Mouse (Mus musculus) liver, embryonic 18 days (tissue): ENCODE measurements around the gene Folr1. TPM values are rescaled to one million over a fixed set of nuclear protein-coding genes. Genes with fewer than 3 reads are reported as not detected.

Source experiments
- polyA plus RNA-seq: library from polyadenylated mRNA; depleted of rRNA; stranded (reverse); fragments of >200 nt; gene quantifications from 2 replicates; pipeline ENCODE4 v1.2.3, GENCODE M21; 2012; rRNA removed

Folr1 gene
- 0.36 and 0.81 TPM in 2 replicates for polyA plus RNA-seq

DNA sequence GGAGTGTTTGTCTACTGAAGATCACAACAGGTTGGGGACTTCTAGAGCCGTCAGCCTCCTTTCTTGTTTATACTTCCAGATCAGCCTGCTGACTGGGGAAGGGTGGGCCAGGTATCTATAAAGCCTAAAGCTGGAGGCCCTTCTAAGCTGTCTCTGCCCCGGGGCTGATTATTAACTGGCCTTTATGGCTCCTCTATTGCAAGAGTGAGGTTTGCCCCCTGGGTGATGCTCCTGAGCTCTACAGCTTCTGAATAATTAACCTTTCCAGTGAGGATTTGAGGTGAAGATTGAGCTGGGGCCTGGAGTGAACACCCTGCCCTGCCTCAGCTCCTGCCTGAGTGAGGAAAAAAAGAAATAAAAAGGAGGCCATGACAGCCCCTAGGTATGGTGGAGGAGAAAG, at the start of gene Folr1:
TSS of gene Folr1 (minus strand) at position 160 of the 400 bp plus-strand sequence.

DNA sequence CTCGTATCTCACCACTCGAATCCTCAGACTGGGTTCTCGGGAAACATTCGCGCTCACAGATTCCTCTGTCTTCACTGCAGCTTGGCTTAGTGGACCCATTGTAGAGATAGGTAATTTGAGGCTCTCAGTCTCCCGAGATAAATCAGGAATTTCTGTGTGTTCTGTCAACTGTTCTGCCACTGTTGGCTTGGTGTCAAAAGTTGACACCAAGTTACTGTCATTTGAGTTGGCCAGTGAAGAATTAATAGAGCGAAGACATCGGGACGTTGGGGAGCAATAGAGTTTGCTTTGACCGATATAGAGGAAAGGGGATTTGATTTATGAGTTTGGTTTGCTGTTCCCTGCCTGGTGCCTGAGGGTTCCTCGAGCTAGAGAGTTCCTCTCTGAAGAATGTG, 35.7 kb upstream of the Folr1 start, which contains the start of gene Tomt:
TSS of gene Tomt (minus strand) at position 73 of the 395 bp plus-strand sequence.

DNA sequence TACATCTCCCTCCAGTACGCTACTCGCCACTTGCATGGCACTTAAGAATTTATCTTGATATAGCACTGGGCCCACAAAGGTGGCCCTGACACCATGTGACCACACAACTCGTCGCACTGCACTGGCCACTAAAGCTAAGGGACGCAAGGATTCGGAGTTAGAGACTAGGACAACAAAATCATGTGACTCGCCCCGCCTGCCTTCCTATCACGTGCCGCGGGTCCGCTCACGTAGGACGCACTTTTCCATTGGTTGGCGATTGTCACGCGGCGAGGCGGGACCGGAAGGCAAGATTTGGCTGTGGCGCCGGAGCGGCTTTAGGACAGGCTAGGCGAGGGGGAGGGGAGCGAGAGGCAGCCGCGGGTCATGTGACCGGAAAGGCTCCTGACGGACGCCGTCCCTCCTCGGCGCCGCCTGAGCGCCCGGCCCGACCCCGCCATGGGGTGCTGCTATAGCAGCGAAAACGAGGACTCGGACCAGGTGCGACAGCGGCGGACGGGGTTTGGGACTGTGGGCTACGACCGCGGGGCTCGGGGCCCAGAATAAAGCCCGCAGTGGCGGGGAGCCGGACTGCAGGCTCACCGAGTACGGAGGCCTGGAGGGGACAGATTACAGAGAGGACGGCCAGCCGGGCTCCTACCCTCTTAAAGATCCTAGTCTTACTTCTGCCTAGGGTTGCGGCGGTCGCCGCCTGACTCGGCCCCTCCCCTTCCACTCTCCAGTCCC, 35.1 kb upstream of the Folr1 start, which contains the start of gene Lamtor1:
TSS of gene Lamtor1 (plus strand) at position 344 of the 726 bp plus-strand sequence.

DNA sequence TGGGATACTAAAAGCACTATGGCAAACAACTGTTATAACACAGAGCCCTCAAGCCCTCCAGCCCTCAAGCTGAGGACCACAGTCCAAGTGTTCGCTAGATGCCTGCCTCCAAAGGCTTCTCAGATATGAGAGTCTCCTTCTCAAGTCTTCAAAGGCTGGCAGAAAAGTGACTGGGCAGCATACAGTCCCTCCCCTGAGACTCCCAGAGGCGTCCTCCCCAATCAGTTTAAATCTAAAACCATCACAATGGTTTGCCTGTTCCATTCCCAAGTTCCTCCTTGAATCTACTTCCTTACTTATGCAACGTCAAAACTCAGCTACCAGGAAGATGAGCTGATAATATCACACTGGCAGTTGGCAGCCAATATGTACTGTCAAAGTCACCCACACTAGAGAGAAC, 7.2 kb downstream of the Folr1 start, which contains the start of gene Anapc15:
TSS of gene Anapc15 (plus strand) at position 301 of the 400 bp plus-strand sequence.

DNA sequence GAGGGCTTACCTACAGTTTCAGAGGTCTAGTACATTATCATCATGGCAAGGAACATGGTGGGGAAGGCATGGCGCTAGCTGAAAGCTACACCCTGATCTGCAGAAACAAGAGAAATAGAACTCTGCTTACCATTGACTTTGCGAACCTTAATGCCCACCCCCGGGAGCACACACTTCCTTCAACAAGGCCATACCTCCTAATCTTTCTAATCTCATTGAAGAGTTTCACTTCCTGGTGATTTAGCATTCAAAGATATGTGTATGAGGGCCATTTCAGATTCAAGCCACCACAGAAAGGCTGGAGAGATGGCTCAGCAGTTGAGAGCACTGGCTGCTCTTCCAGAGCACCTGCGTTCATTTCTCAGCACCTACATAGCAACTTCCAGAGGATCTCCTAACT, 13.5 kb downstream of the Folr1 start, which contains the start of gene Folr2:
TSS of gene Folr2 (minus strand) at position 101 of the 400 bp plus-strand sequence.

DNA sequence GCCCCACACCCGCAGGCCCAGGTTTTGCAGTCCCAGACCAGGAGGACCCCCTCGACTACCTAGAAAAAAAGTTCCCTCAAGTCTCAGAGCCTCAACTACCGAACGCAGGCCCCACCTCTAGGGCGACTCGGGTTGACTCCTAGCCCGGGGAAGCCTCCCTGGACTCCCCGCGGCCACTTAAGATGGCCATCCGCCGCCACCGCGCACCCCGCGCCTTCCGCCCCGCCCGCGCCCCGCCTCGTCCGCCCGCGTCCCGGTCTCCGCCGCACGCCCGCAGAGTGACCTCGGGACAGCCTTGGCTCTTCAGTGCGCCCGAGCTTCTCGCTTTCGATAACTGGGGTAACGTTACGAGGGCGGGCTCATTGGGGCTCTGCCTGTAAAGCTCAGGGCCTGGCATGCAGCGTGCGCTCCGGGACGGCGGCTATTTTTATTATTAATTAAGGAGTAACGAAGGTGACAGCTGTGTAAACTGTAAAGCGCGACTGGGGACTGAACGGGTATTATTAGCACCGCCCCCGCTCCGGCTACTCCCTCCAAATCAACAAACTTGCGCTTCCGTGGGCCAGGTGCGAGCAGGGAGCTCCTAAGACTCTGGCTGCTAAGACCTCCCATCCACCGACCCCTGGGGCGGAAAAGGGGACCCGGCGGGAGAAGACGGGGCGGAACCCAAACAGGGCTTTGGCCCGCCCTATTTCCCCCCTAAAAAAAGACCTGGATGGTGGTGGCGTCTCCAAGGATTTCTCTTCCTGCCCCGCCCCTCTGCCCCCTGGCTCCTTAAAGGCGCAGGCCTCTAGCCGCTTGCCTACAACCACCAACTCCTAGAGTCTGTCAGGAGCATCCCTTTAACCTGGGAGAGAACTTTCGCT, 32.7 kb downstream of the Folr1 start, which contains the start of gene Inppl1:
TSS of gene Inppl1 (minus strand) at position 624 of the 866 bp plus-strand sequence.

DNA sequence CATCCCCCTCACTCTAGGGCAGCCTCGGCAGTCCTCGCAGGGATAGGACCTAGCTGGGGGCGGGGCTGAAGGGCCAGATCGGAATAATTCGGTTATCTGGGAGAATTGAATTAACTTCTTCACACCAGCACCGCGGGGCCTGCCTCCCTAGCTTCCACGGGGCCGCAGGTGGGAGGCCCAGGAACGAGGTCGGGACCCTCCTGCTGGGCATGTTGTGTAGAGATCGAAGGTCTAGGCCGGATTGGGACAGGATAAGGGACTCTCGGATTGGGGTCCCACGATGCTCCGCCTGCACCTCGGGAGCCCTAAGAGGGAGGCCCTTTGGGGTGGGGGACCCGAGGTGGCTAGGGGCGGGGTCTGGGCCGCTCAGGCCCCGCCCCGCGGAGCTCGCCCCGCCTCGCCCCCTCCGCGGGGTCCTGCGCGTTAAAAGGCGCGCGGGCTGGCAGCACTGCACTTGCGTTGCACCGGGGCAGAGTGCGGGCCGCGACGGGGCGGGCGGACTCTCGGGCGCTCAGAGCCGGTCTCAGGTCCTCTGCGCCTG, 52.7 kb downstream of the Folr1 start, which contains the start of gene Phox2a:
TSS of gene Phox2a (plus strand) at position 453 of the 541 bp plus-strand sequence.

Other genes with a start within 250 kb of the Folr1 start
- gene Clpb, start 207.2 kb downstream of the Folr1 start, polyA plus RNA-seq = 9.7 and 9.8 TPM in 2 replicates
- not detected in 2 replicates for gene Phox2a, start 52.5 kb downstream of the Folr1 start, polyA plus RNA-seq
- 8.9 and 10.5 TPM in 2 replicates for gene Inppl1, start 32.6 kb downstream of the Folr1 start, polyA plus RNA-seq
- gene Folr2, start 13.6 kb downstream of the Folr1 start, polyA plus RNA-seq = 16.4 and 18.0 TPM in 2 replicates
- gene Anapc15, start 7.1 kb downstream of the Folr1 start, polyA plus RNA-seq = 30.0 TPM in 2 replicates
- 62.9 and 68.3 TPM in 2 replicates for gene Lamtor1, start 35.1 kb upstream of the Folr1 start, polyA plus RNA-seq
- 0.07 TPM in 2 replicates for gene Tomt, start 35.6 kb upstream of the Folr1 start, polyA plus RNA-seq
- 3.7 and 4.5 TPM in 2 replicates for gene Lrrc51, start 63.1 kb upstream of the Folr1 start, polyA plus RNA-seq
- 17.2 and 21.1 TPM in 2 replicates for gene Numa1, start 63.3 kb upstream of the Folr1 start, polyA plus RNA-seq
- 31.9 and 35.6 TPM in 2 replicates for gene Il18bp, start 147.9 kb upstream of the Folr1 start, polyA plus RNA-seq
- gene Rnf121, start 194.7 kb upstream of the Folr1 start, polyA plus RNA-seq = 17.7 and 20.7 TPM in 2 replicates
- 8.8 and 12.2 TPM in 2 replicates for gene Xndc1, start 194.7 kb upstream of the Folr1 start, polyA plus RNA-seq
- gene Xntrpc, start 194.9 kb upstream of the Folr1 start, polyA plus RNA-seq = 1.00 and 1.0 TPM in 2 replicates
- 0.10 TPM in 1 of 2 replicates, not detected in the other for gene Trpc2, start 212.3 kb upstream of the Folr1 start, polyA plus RNA-seq
- gene Art1, start 231.0 kb upstream of the Folr1 start, polyA plus RNA-seq = 0.02 and 0.07 TPM in 2 replicates
- 0.02 and 0.10 TPM in 2 replicates for gene Art5, start 238.7 kb upstream of the Folr1 start, polyA plus RNA-seq
- gene Chrna10, start 246.0 kb upstream of the Folr1 start, polyA plus RNA-seq = 0.01 TPM in 1 of 2 replicates, not detected in the other